Mouse (Mus musculus): ENCODE measurements around the gene Iqschfp. TPM values are rescaled to one million over a fixed set of nuclear protein-coding genes. Genes with fewer than 3 reads are reported as not detected.

The Iqschfp gene
- polyA plus RNA-seq, 1 experiment, result 1.1 TPM

DNA sequence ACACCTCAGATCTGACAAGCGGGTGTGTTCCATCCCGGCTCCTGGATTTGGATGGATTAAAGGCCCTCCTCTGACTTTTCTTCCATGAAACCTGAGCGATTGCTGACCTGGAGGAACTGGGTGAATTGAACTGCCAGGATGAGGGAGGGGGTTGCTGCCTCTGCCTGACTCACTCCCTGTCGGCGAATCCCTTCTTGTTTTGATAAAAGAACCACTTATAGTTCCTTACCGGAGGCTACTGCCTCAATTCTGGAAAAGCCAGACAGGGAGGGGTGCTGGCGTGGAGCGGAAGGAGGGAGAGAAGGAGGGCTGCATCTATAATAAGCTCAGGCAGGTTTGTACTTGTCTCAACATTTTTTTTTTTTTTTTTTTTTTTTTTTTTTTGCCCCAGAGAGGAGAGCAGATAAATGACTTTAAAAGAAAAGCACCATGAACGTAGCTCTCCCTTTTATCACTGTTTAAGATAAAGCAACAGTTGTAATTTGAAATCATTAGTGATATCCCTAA lies 603.8 kb downstream of the Iqschfp start:
- Histone ChIP-seq H3K27me3 (ENCODE audit: control insufficient read depth, insufficient read depth, low read length) (no peaks in the 10 kb centered on the region; the same call in 1 of the 2 replicates), H3K27ac (ENCODE audit: control insufficient read depth, insufficient read depth, low read depth, low read length) (no peak overlapping the region), H3K4me1 (ENCODE audit: control insufficient read depth, insufficient read depth, low read length) (peaks cover 16% of the 10 kb centered on the region; the same call in 1 of the 2 replicates), H3K4me3 (ENCODE audit: control insufficient read depth, low read depth, low read length) (no peak overlapping the region), H3K36me3 (ENCODE audit: control insufficient read depth, insufficient read depth, low read length) (no peaks in the 10 kb centered on the region)
- TF ChIP-seq POLR2A (IDR thresholded peaks at IDR 0.05; ENCODE audit: control insufficient read depth, low read depth, low read length) (no peak), CTCF (IDR thresholded peaks at IDR 0.05; ENCODE audit: control insufficient read depth, insufficient read depth, insufficient replicate concordance, low read depth, low read length) (no peak)

DNA sequence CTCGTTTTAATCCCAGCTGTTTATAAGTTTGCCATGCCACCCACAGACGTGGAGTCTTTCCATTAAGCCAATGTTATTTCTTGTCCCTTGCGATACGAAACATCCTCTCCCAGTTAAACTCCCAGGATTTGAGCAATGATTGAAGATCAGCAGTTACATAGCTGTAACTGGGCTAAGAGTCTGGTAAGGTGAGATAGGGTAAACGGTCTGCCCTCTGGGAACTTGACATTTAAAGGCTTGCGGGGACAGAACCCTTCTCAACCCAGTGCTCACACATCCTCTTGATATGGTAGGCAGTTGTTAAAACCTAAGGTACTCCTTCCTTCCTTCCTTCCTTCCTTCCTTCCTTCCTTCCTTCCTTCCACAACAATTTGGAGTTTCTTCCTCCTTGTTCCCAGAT lies 604.5 kb downstream of the Iqschfp start:
- Histone ChIP-seq H3K27ac (ENCODE audit: control insufficient read depth, insufficient read depth, low read depth, low read length) (no peak overlapping the region), H3K4me3 (ENCODE audit: control insufficient read depth, low read depth, low read length) (no peak overlapping the region), H3K27me3 (ENCODE audit: control insufficient read depth, insufficient read depth, low read length) (no peaks in the 10 kb centered on the region; the same call in 1 of the 2 replicates), H3K4me1 (ENCODE audit: control insufficient read depth, insufficient read depth, low read length) (peaks cover 16% of the 10 kb centered on the region; the same call in 1 of the 2 replicates), H3K36me3 (ENCODE audit: control insufficient read depth, insufficient read depth, low read length) (no peaks in the 10 kb centered on the region)
- TF ChIP-seq CTCF (IDR thresholded peaks at IDR 0.05; ENCODE audit: control insufficient read depth, insufficient read depth, insufficient replicate concordance, low read depth, low read length) (no peak), POLR2A (IDR thresholded peaks at IDR 0.05; ENCODE audit: control insufficient read depth, low read depth, low read length) (no peak)

DNA sequence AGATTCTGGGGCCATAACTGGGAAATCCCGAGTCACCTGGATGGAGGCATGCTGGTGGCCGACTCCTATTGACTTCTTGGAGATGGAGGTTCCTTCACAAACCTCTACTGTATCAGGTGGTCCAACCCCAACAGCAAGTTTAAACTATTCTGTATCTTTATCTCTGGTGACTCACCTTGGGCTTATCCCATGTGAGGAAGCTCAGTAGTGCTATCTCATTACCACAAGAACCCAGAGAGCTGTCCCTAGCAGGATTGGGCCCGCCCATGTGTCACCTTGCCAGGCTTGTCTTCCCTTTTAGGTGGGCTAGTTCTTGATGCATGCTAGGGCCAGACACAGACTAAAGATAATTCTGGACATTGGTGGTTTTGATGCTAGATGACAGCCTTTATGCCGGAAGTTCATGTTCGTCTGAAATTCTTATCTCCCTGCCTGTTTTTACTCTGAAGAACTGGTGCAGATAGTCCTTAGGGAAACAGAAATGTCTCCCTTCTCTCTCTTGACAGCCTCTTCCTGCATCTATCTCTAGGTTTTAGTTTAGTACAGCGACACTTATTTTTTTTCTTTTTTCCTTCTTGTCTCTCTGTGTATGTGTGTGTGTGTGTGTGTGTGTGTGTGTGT lies 607.6 kb downstream of the Iqschfp start:
- no peaks in the 10 kb centered on the region for H3K27me3 ChIP-seq (ENCODE audit: control insufficient read depth, insufficient read depth, low read length)
- TF ChIP-seq POLR2A (IDR thresholded peaks at IDR 0.05; ENCODE audit: control insufficient read depth, low read depth, low read length), result no peak
- no peak for TF ChIP-seq CTCF (IDR thresholded peaks at IDR 0.05; ENCODE audit: control insufficient read depth, insufficient read depth, insufficient replicate concordance, low read depth, low read length)
- H3K27ac ChIP-seq (ENCODE audit: control insufficient read depth, insufficient read depth, low read depth, low read length), result no peak overlapping the region
- H3K4me3 ChIP-seq (ENCODE audit: control insufficient read depth, low read depth, low read length), result no peak overlapping the region
- H3K4me1 ChIP-seq (ENCODE audit: control insufficient read depth, insufficient read depth, low read length), result peaks cover 11% of the 10 kb centered on the region; the same call in 1 of the 2 replicates
- no peaks in the 10 kb centered on the region for H3K36me3 ChIP-seq (ENCODE audit: control insufficient read depth, insufficient read depth, low read length)

DNA sequence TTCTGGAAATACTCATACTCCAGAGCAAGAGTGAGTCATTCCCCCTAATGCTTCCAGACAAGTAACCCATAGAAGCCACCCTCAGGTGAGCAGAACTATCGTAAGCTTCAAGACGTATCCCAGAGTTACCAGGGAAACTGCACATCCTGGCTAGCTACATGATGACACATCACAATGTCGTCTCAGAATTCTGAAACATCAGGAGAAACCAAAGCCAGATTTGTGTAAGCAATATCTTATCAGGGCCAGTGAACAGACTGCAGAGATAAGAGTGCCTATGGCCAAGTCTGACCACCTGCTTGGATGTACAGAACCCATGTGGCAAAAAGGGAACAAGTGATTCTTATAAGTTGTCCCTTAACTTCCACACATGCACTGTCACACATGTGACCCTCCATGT lies 612.8 kb downstream of the Iqschfp start:
- TF ChIP-seq POLR2A (IDR thresholded peaks at IDR 0.05; ENCODE audit: control insufficient read depth, low read depth, low read length), result no peak
- TF ChIP-seq CTCF (IDR thresholded peaks at IDR 0.05; ENCODE audit: control insufficient read depth, insufficient read depth, insufficient replicate concordance, low read depth, low read length), result no peak
- H3K4me3 ChIP-seq (ENCODE audit: control insufficient read depth, low read depth, low read length), result no peak overlapping the region
- H3K4me1 ChIP-seq (ENCODE audit: control insufficient read depth, insufficient read depth, low read length), result no peaks in the 10 kb centered on the region
- no peak overlapping the region for H3K27ac ChIP-seq (ENCODE audit: control insufficient read depth, insufficient read depth, low read depth, low read length)
- H3K27me3 ChIP-seq (ENCODE audit: control insufficient read depth, insufficient read depth, low read length), result no peaks in the 10 kb centered on the region
- no peaks in the 10 kb centered on the region for H3K36me3 ChIP-seq (ENCODE audit: control insufficient read depth, insufficient read depth, low read length)

DNA sequence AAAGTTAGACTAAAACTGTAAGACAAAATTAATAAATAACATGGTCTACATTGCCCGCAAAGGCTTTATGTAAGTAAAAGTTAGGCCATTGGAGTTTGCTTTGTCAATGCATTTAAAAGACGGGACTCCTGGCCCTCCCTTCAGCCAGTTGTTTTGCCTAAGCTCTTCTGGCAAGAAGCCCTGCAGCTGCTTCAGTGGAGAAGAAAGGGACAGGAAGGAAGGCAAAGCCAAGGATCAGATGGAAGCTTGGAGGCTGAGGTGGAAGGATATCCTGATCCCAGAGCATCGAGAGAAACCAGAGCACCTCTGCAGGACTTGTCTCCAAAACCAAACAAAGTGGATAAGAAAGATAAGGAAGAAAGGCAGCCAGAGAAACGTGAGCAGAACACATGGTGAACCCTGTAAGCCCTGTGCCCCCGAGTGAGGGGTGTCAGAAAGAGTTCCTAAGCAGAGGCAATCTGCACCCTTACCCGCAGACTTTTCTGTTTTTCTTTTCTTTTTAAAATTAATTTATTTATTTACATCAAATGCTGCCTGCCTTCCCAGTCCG lies 614.8 kb downstream of the Iqschfp start:
- Histone ChIP-seq H3K4me3 (ENCODE audit: control insufficient read depth, low read depth, low read length) (no peak overlapping the region), H3K36me3 (ENCODE audit: control insufficient read depth, insufficient read depth, low read length) (no peaks in the 10 kb centered on the region), H3K27ac (ENCODE audit: control insufficient read depth, insufficient read depth, low read depth, low read length) (no peak overlapping the region), H3K4me1 (ENCODE audit: control insufficient read depth, insufficient read depth, low read length) (no peaks in the 10 kb centered on the region), H3K27me3 (ENCODE audit: control insufficient read depth, insufficient read depth, low read length) (no peaks in the 10 kb centered on the region)
- no peak for TF ChIP-seq CTCF (IDR thresholded peaks at IDR 0.05; ENCODE audit: control insufficient read depth, insufficient read depth, insufficient replicate concordance, low read depth, low read length)

DNA sequence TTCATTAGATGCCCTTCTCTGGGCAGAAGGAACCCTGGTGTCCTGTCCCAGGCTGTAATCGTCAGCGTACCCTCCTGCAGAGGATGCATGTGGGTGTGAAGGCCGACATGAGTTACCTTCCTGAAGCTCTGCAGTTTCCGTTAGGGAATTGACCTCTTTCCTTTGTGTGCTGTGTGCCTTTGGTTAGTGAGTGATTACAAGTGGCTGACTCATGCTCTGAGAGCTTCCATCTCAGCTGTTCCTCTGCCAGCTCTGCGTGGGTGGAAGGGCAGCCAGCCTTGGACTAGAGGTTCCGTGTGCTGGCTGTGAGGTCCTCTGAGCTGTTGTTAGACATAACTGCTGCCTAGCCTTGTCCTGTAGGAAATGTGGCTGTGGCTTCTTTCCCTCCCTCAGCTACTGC lies 616.6 kb downstream of the Iqschfp start:
- no peak for TF ChIP-seq CTCF (IDR thresholded peaks at IDR 0.05; ENCODE audit: control insufficient read depth, insufficient read depth, insufficient replicate concordance, low read depth, low read length)
- no peak for TF ChIP-seq POLR2A (IDR thresholded peaks at IDR 0.05; ENCODE audit: control insufficient read depth, low read depth, low read length)
- H3K27me3 ChIP-seq (ENCODE audit: control insufficient read depth, insufficient read depth, low read length), result no peaks in the 10 kb centered on the region
- H3K36me3 ChIP-seq (ENCODE audit: control insufficient read depth, insufficient read depth, low read length), result no peaks in the 10 kb centered on the region
- H3K4me3 ChIP-seq (ENCODE audit: control insufficient read depth, low read depth, low read length), result no peak overlapping the region
- H3K27ac ChIP-seq (ENCODE audit: control insufficient read depth, insufficient read depth, low read depth, low read length), result no peak overlapping the region
- H3K4me1 ChIP-seq (ENCODE audit: control insufficient read depth, insufficient read depth, low read length), result no peaks in the 10 kb centered on the region

DNA sequence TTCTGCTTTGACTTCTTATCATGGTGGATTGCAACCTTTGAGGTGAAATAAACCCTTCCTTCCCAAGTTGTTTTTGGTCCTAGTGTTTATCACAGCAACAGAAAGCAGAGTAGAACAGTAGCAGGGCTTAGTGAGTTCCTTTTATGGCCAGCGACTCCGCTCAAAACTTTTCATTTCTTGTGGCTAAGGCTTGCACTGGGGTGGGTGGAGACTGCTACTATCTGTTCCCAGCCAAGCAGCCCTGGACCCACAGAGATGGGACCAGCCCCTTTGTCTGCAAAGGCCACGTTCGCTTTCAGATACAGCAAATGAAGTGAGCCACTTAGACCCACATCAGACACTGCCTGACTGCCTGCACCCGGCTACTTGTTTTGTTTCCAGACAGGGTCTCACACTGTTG lies 618.8 kb downstream of the Iqschfp start:
- no peak overlapping the region for H3K4me3 ChIP-seq (ENCODE audit: control insufficient read depth, low read depth, low read length)
- no peak overlapping the region for H3K27ac ChIP-seq (ENCODE audit: control insufficient read depth, insufficient read depth, low read depth, low read length)
- TF ChIP-seq POLR2A (IDR thresholded peaks at IDR 0.05; ENCODE audit: control insufficient read depth, low read depth, low read length), result no peak
- TF ChIP-seq CTCF (IDR thresholded peaks at IDR 0.05; ENCODE audit: control insufficient read depth, insufficient read depth, insufficient replicate concordance, low read depth, low read length), result no peak
- no peaks in the 10 kb centered on the region for H3K4me1 ChIP-seq (ENCODE audit: control insufficient read depth, insufficient read depth, low read length)
- H3K27me3 ChIP-seq (ENCODE audit: control insufficient read depth, insufficient read depth, low read length), result no peaks in the 10 kb centered on the region
- H3K36me3 ChIP-seq (ENCODE audit: control insufficient read depth, insufficient read depth, low read length), result no peaks in the 10 kb centered on the region
